Mouse (Mus musculus) liver, adult 2 months (tissue): ENCODE results near the gene Crybg1. TPM values are rescaled to one million over a fixed set of nuclear protein-coding genes. Genes with fewer than 3 reads are reported as not detected.

ENCODE experiments used
- DNase-seq: peaks from one replicate; pipeline ENCODE4 v3.0.0-alpha.2; 2011; ENCODE audit warnings: low read depth, low spot score; ENCODE audit errors: extremely low read depth
- H3K27ac ChIP-seq: fragments of 200-500 bp; replicated peaks from 2 replicates; pipeline ENCODE4 v1.5.1; 2012; ENCODE audit warnings: low read depth, mild to moderate bottlenecking, control low read depth, inconsistent platforms, low read length; ENCODE audit not compliant: insufficient read depth
- H3K27me3 ChIP-seq: fragments of 200-500 bp; 2 replicates; pipeline ENCODE4 v1.6.1; 2012; ENCODE audit warnings: mild to moderate bottlenecking, moderate library complexity, low read length, inconsistent platforms; ENCODE audit not compliant: control insufficient read depth, insufficient read depth
- H3K36me3 ChIP-seq: fragments of 200-500 bp; 2 replicates; pipeline ENCODE4 v1.6.1; 2012; ENCODE audit warnings: low read length, inconsistent platforms; ENCODE audit not compliant: control insufficient read depth, insufficient read depth
- H3K4me1 ChIP-seq: fragments of 200-500 bp; 2 replicates; pipeline ENCODE4 v1.6.1; 2011; ENCODE audit warnings: low read length; ENCODE audit not compliant: control insufficient read depth, insufficient read depth
- H3K4me3 ChIP-seq: fragments of 200-500 bp; 2 replicates; pipeline ENCODE4 v1.5.1; 2011; ENCODE audit warnings: low read depth, mild to moderate bottlenecking, control low read depth, low read length, moderate library complexity; ENCODE audit not compliant: insufficient read depth
- H3K79me2 ChIP-seq: fragments of 200-500 bp; 2 replicates; pipeline ENCODE4 v1.6.1; 2012; ENCODE audit warnings: inconsistent platforms, mild to moderate bottlenecking, low read length, moderate library complexity; ENCODE audit not compliant: control insufficient read depth, insufficient read depth
- H3K9ac ChIP-seq: fragments of 200-500 bp; 2 replicates; pipeline ENCODE4 v1.6.1; 2012; ENCODE audit warnings: low read depth, mild to moderate bottlenecking, control low read depth, inconsistent platforms, low read length
- CTCF ChIP-seq: fragments of 200-500 bp; IDR thresholded peaks from 2 replicates; pipeline ENCODE4 v1.5.1; 2011; ENCODE audit warnings: low read depth, low read length, control low read depth
- POLR2A ChIP-seq: fragments of 200-500 bp; IDR thresholded peaks from 2 replicates; pipeline ENCODE4 v1.6.1; 2011; ENCODE audit warnings: low read length, control low read depth; ENCODE audit not compliant: insufficient read depth; ENCODE audit errors: extremely low read depth
- WGBS: fragments of 180-500 bp; shearing (Covaris S2); methylation state at CpG from one replicate; pipeline ENCODE4 v1.1.7; 2018; 5-methylcytosine and 5-hydroxymethylcytosine counted together
- polyA plus RNA-seq: library from polyadenylated mRNA; depleted of rRNA; stranded (reverse); fragments of >200 nt; gene quantifications from 2 replicates; pipeline ENCODE4 v1.2.3, GENCODE M21; 2012
- total RNA-seq: library from RNA; depleted of rRNA; stranded (reverse); fragments of >200 nt; gene quantifications from 2 replicates; pipeline ENCODE4 v1.2.3, GENCODE M21; 2014

Crybg1 gene
- total and polyA plus RNA-seq, 2 experiments = 3.2 to 13.0 TPM

GRCm38 (mm10) chr10:44138137-44138855 is 10.4 kb downstream of the Crybg1 start:
- H3K4me1 ChIP-seq = no peaks in the 10 kb centered on the region
- no peak overlapping the region for H3K27ac ChIP-seq
- WGBS = 66% methylated on average over 13 of the region's 13 CpGs
- no peaks in the 10 kb centered on the region for H3K36me3 ChIP-seq
- H3K79me2 ChIP-seq = no peaks in the 10 kb centered on the region
- H3K4me3 ChIP-seq = no peak overlapping the region
- H3K27me3 ChIP-seq = no peaks in the 10 kb centered on the region
- TF ChIP-seq CTCF = no peak
- TF ChIP-seq POLR2A = no peak
- H3K9ac ChIP-seq = no peak overlapping the region
- peak; percentile 22 for DNase-seq

- Histone ChIP-seq H3K4me3 (no peak overlapping the region), H3K27ac (no peak overlapping the region), H3K4me1 (no peaks in the 10 kb centered on the region), H3K36me3 (no peaks in the 10 kb centered on the region), H3K27me3 (no peaks in the 10 kb centered on the region), H3K9ac (no peak overlapping the region), H3K79me2 (no peaks in the 10 kb centered on the region)
- 92% methylated on average over 5 of the region's 5 CpGs for WGBS
- no peak for DNase-seq
- TF ChIP-seq POLR2A (no peak), CTCF (no peak)
Observed at GRCm38 (mm10) chr10:44126047-44126446, 22.6 kb downstream of the Crybg1 start.

- Histone ChIP-seq H3K27ac (no peak overlapping the region), H3K4me1 (no peaks in the 10 kb centered on the region), H3K9ac (no peak overlapping the region), H3K36me3 (no peaks in the 10 kb centered on the region), H3K27me3 (no peaks in the 10 kb centered on the region), H3K4me3 (no peak overlapping the region), H3K79me2 (no peaks in the 10 kb centered on the region)
- WGBS = 52% methylated on average over 6 of the region's 6 CpGs
- no peak for DNase-seq
- no peak for TF ChIP-seq POLR2A
- no peak for TF ChIP-seq CTCF
Observed at GRCm38 (mm10) chr10:44124400-44124933, 24.2 kb downstream of the Crybg1 start.

DNA sequence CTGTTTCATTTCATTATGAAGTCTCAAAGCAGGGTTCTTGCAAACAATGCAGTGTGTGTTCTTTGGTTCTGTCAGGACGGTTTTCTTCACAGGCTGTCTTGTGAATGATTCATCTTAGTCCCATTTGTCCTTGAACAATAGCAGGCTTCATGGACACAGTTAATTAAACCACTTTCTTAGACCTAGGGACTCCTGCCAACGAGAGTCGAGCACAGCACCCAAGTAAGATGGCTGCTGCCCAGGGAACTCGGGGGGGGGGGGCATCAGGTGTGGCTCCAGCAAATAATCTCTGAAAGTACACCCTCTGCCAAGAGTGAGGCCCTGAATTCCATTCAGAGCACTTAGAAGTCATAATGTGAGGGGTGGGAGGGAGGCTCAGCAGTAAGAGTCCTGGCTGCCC is 30.0 kb downstream of the Crybg1 start:
- H3K27ac ChIP-seq = no peak overlapping the region
- H3K36me3 ChIP-seq = no peaks in the 10 kb centered on the region
- 75% methylated on average over 4 of the region's 4 CpGs for whole genome bisulfite sequencing
- no peaks in the 10 kb centered on the region for H3K79me2 ChIP-seq
- H3K4me1 ChIP-seq = no peaks in the 10 kb centered on the region
- no peak overlapping the region for H3K9ac ChIP-seq
- no peaks in the 10 kb centered on the region for H3K27me3 ChIP-seq
- H3K4me3 ChIP-seq = no peak overlapping the region
- TF ChIP-seq POLR2A (no peak), CTCF (no peak)
- DNase-seq = no peak

DNA sequence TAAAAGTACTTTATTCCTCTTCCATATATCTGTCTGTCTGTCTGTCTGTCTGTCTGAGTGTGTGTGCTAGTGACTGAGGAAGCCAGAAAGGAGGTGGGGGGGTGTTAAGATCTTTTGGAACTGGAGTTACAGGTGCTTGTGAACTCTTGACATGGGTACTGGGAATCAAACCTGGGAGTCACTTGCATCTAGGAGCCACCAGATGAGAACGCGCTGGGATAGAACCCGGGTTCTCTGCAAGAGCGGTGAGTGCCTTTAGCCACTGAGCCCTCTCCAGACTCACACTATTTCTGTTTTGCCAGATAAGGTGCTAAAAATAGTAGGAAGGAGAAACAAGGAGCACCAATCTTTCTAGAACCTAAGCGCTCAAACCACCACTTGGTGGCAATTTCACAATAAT is 31.9 kb downstream of the Crybg1 start:
- Histone ChIP-seq H3K4me1 (no peaks in the 10 kb centered on the region), H3K27me3 (no peaks in the 10 kb centered on the region), H3K4me3 (no peak overlapping the region), H3K27ac (no peak overlapping the region), H3K79me2 (no peaks in the 10 kb centered on the region), H3K9ac (no peak overlapping the region), H3K36me3 (no peaks in the 10 kb centered on the region)
- no peak for DNase-seq
- 82% methylated on average over 5 of the region's 5 CpGs for WGBS
- TF ChIP-seq CTCF (no peak), POLR2A (no peak)

DNA sequence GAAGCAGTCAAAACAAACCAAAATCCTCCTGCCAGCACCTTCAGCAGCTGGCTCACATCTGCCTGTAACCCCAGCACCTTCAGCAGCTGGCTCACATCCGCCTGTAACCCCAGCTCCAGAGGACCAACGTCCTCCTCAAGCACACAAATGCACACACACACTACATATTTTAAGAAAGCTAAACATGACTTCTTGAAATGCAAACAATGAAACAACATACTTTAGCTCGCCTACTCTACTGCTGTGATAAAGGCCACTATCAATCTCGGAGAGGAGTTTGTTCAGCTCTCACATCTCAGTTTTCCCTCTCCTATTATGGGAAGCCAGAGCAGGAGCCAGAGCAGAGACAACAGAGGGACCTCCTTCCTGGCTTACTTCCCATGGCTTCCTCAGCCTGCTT is 34.0 kb downstream of the Crybg1 start:
- TF ChIP-seq POLR2A (no peak), CTCF (no peak)
- 73% methylated on average over 4 of the region's 4 CpGs for WGBS
- Histone ChIP-seq H3K4me1 (peaks cover 6% of the 10 kb centered on the region), H3K27ac (no peak overlapping the region), H3K27me3 (no peaks in the 10 kb centered on the region), H3K4me3 (no peak overlapping the region), H3K36me3 (no peaks in the 10 kb centered on the region), H3K79me2 (no peaks in the 10 kb centered on the region), H3K9ac (no peak overlapping the region)
- no peak for DNase-seq
